Mouse (Mus musculus) liver, adult 2 months (tissue): ENCODE results near the gene Ly75.

ENCODE experiments used
- CTCF ChIP-seq: fragments of 200-500 bp; IDR thresholded peaks from 2 replicates; pipeline ENCODE4 v1.5.1; 2011; ENCODE audit warnings: low read depth, low read length, control low read depth
- POLR2A ChIP-seq: fragments of 200-500 bp; IDR thresholded peaks from 2 replicates; pipeline ENCODE4 v1.6.1; 2011; ENCODE audit warnings: low read length, control low read depth; ENCODE audit not compliant: insufficient read depth; ENCODE audit errors: extremely low read depth

- TF ChIP-seq POLR2A (no peak), CTCF (no peak)
Measured at GRCm38 (mm10) chr2:60259186-60259585, 123.9 kb downstream of the Ly75 start.
